Mouse (Mus musculus) megakaryocyte, embryonic 14.5 days (primary cell): Measurements from ENCODE around the gene Npsr1.

Source experiments
- FLI1 ChIP-seq: IDR thresholded peaks from 2 replicates; pipeline ENCODE4 v1.6.1; 2012; ENCODE audit warnings: low read length, inconsistent platforms, mixed read lengths
- GATA1 ChIP-seq: IDR thresholded peaks from 3 replicates; pipeline ENCODE4 v1.6.1; 2012; ENCODE audit warnings: mixed read lengths, low read length, inconsistent platforms, borderline replicate concordance

- no peak for TF ChIP-seq GATA1
- TF ChIP-seq FLI1 = no peak
These were observed 34.5 kb upstream of the Npsr1 start for GRCm38 (mm10) chr9:24063251-24063650.
